18 mouse cellular contexts compared by ENCODE assay signal in the genomic region with DNA sequence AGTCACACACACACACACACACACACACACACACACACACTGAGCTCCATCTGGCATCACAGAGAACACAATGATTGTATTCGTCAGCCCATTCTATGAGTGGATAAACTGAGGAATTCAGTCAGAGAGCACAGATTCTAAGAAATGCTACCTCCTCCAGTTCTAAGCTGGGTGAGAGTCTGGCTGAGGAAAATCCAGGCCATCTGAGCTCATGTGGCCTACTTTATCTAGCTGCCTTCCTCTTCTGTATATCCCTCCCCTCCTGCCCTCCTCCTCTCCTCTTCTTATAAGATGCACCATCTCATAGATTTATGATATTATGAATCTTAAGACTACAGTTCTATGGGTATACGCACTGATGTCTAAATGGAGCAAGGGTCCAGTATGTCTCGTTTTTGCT.
"Had no signal": no experiment of that assay in that cellular context is flagged by ENCODE, and none has a peak within 500 bp of the region (broad histone marks: within the 10 kb centered on the region; RNA-seq: fewer than 3 reads in every experiment).

No protein-coding gene starts in this region.

- H3K27me3 ChIP-seq: midbrain, embryonic 13.5 days; neural tube, embryonic 13.5 days; neural tube, embryonic 15.5 days had no signal

- ATAC-seq: midbrain, embryonic 13.5 days; midbrain, embryonic 16.5 days had no signal

- DNase-seq: lung, adult 18-20 months; lung, postnatal 10 days; lung, postnatal 4 days; retina, postnatal 1 day; right cerebral cortex, adult 18-20 months; right cerebral cortex, postnatal 25 days; right cerebral cortex, postnatal 4 days; spleen, adult 18-20 months; thymus, adult 18-20 months; thymus, postnatal 14 days; thymus, postnatal 36 days had no signal

- H3K4me2 ChIP-seq: lung, embryonic 14.5 days; midbrain, embryonic 13.5 days; neural tube, embryonic 13.5 days; neural tube, embryonic 15.5 days had no signal

- H3K27ac ChIP-seq: midbrain, embryonic 10.5 days; midbrain, embryonic 13.5 days; neural tube, embryonic 13.5 days; neural tube, embryonic 15.5 days had no signal

- H3K36me3 ChIP-seq: midbrain, embryonic 10.5 days; midbrain, embryonic 13.5 days; neural tube, embryonic 13.5 days; neural tube, embryonic 15.5 days had no signal

- H3K9me3 ChIP-seq: midbrain, embryonic 10.5 days; midbrain, embryonic 13.5 days; neural tube, embryonic 13.5 days; neural tube, embryonic 15.5 days had no signal

- H3K9ac ChIP-seq: lung, embryonic 14.5 days; midbrain, embryonic 13.5 days; neural tube, embryonic 13.5 days; neural tube, embryonic 15.5 days had no signal

- H3K4me3 ChIP-seq: midbrain, embryonic 10.5 days; midbrain, embryonic 13.5 days; myocyte; neural tube, embryonic 13.5 days; neural tube, embryonic 15.5 days had no signal
